16 mouse cellular contexts compared by ENCODE assay signal in the genomic region with DNA sequence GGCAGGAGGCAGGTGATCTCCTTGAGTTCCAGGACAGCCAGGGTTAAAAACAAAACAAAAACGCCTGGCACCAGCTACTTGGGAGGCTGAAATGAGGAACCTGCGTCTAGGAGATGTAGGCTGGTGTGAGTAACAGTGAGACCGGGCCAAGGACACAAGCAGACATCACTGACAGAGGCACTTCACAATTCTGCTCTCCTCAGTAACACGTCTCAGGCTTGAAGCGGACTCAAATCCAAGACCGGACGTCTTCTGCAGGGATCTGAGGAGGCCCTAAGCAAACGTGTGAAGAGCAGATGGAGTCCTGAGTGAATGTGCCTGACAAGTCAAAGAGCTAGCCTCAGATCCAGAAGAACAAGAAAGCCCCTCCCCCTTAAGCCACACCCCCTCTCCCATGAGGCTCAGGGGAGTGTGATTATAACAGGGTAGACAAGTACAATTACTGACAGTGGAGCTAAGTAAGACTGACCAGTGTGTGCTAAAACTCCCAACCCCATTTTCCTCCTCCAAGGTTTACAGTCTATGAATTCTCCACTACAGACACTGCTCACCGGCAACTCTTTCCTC. TPM values are rescaled to one million over a fixed set of nuclear protein-coding genes. Genes with fewer than 3 reads are reported as not detected.
A peak's percentile ranks its signal among the peaks of the same experiment; 100 is the strongest.
DNase-seq lines count a peak whose midpoint lies in the region; ATAC-seq lines count a peak whose summit lies in the region.
"Had no signal": no experiment of that assay in that cellular context is flagged by ENCODE, and none has a peak within 500 bp of the region (broad histone marks: within the 10 kb centered on the region; RNA-seq: fewer than 3 reads in every experiment).

No protein-coding gene starts in this region.

- DNase-seq in liver: peak; percentile 50
- peak; percentile 52 for DNase-seq in A20 (ENCODE audit: low read depth, low spot score)
- DNase-seq in ZHBTc4 (ENCODE audit: low read depth, low spot score): peak; percentile 74
- DNase-seq in cerebellum, adult 9-11 months: no peak
- no peak for DNase-seq in kidney, postnatal 36 days
- DNase-seq in layer of hippocampus, adult 9-11 months: no peak
- DNase-seq: cerebellum, adult 11-12 months; embryo, embryonic 11 days; layer of hippocampus, postnatal 36 days; right cerebral cortex, postnatal 4 days had no signal

- WGBS in liver, embryonic 12.5 days (ENCODE audit: insufficient replicate concordance): 64% methylated on average over 9 of the region's 9 CpGs

- H3K4me3 ChIP-seq in liver, embryonic 12.5 days: no peak overlapping the region
- H3K4me3 ChIP-seq: kidney, embryonic 15.5 days; limb, embryonic 12.5 days had no signal

- no peaks in the 10 kb centered on the region for H3K27me3 ChIP-seq in liver, embryonic 12.5 days (replicated peaks)
- H3K27me3 ChIP-seq: kidney, embryonic 15.5 days; limb, embryonic 12.5 days had no signal

- H3K9me3 ChIP-seq in liver, embryonic 12.5 days (replicated peaks): no peaks in the 10 kb centered on the region
- H3K9me3 ChIP-seq: kidney, embryonic 15.5 days; limb, embryonic 12.5 days had no signal

- H3K27ac ChIP-seq in liver, embryonic 12.5 days: no peak overlapping the region
- H3K27ac ChIP-seq: kidney, embryonic 15.5 days; limb, embryonic 12.5 days had no signal

- ATAC-seq in liver, embryonic 12.5 days: no peak
- peak; percentile 43 to 67 for ATAC-seq in hematopoietic stem cell, adult 5-6 weeks (replicated peaks in 1 of 2; ENCODE audit: insufficient read depth in 1 of 2, low FRiP score in 2 of 2, low TSS enrichment in 1 of 2, low read depth in 1 of 2, poor library complexity in 2 of 2, severe bottlenecking in 2 of 2)
- ATAC-seq: activated CD4-positive, CD25-positive, alpha-beta regulatory T cell, adult 4 months; hindbrain, embryonic 16.5 days had no signal

- no peak overlapping the region for H3K9ac ChIP-seq in liver, embryonic 12.5 days
- H3K9ac ChIP-seq: kidney, embryonic 15.5 days; limb, embryonic 12.5 days had no signal

- peaks cover 47% of the 10 kb centered on the region for H3K4me1 ChIP-seq in liver, embryonic 12.5 days

- H3K36me3 ChIP-seq in liver, embryonic 12.5 days: peaks cover 9% of the 10 kb centered on the region

- no peak overlapping the region for H3K4me2 ChIP-seq in liver, embryonic 12.5 days
- H3K4me2 ChIP-seq: kidney, embryonic 15.5 days; limb, embryonic 12.5 days had no signal

RNA-seq across cellular contexts. Expression of gene Gxylt1, which starts 4.6 kb away (rescaled TPM):
- polyA plus RNA-seq in liver, embryonic 12.5 days (2016; fragmentation: Nextera tagmentation; extraction: Ambion mirVana): 7.6 and 7.7 TPM in 2 replicates
- 21.4 and 24.7 TPM in 2 replicates for total RNA-seq in hematopoietic stem cell, adult 5-6 weeks (2017)

Comparison
In these comparisons a context has a peak if more than half of its experiments do, and no peak if none do; other contexts are left out.
1. DNase-seq: peak in liver (single experiment), A20 (single experiment) and ZHBTc4 (single experiment); none in cerebellum, adult 9-11 months (single experiment), kidney, postnatal 36 days (0 of 2) and layer of hippocampus, adult 9-11 months (single experiment).